Mouse (Mus musculus) midbrain, embryonic 11.5 days (tissue): ENCODE results near the gene Atp10a. TPM values are rescaled to one million over a fixed set of nuclear protein-coding genes. Genes with fewer than 3 reads are reported as not detected.

Experiments
- ATAC-seq: fragments of 200-750 bp; cut with Nextera tagmentation; 2 replicates; pipeline ENCODE4 v1.8.0; 2017; ENCODE audit warnings: moderate TSS enrichment, moderate library complexity; ENCODE audit not compliant: low FRiP score
- DNase-seq: peaks from one replicate; pipeline ENCODE4 v3.0.0; 2015; ENCODE audit warnings: low spot score; ENCODE audit errors: missing footprints
- H3K27ac ChIP-seq: fragments of 300-500 bp; sonication (generic); 2 replicates; pipeline ENCODE4 v1.5.1; 2014; ENCODE audit warnings: low read depth, low read length
- H3K27me3 ChIP-seq: fragments of 300-500 bp; sonication (generic); 2 replicates; pipeline ENCODE4 v1.6.1; 2014; ENCODE audit warnings: mild to moderate bottlenecking, low read length, moderate library complexity, mixed read lengths; ENCODE audit not compliant: control insufficient read depth, insufficient read depth
- H3K36me3 ChIP-seq: fragments of 300-500 bp; sonication (generic); 2 replicates; pipeline ENCODE4 v1.6.1; 2014; ENCODE audit warnings: mild to moderate bottlenecking, low read length, moderate library complexity, mixed read lengths; ENCODE audit not compliant: control insufficient read depth, insufficient read depth
- H3K4me1 ChIP-seq: fragments of 300-500 bp; sonication (generic); 2 replicates; pipeline ENCODE4 v1.6.1; 2014; ENCODE audit warnings: low read length; ENCODE audit not compliant: control insufficient read depth, insufficient read depth
- H3K4me2 ChIP-seq: fragments of 300-500 bp; sonication (generic); 2 replicates; pipeline ENCODE4 v1.6.1; 2014; ENCODE audit warnings: mild to moderate bottlenecking, moderate library complexity
- H3K4me3 ChIP-seq: fragments of 300-500 bp; sonication (generic); 2 replicates; pipeline ENCODE4 v1.5.1; 2014; ENCODE audit warnings: low read depth, low read length
- H3K9ac ChIP-seq: fragments of 300-500 bp; sonication (generic); 2 replicates; pipeline ENCODE4 v1.6.1; 2014; ENCODE audit warnings: low read length
- H3K9me3 ChIP-seq: fragments of 300-500 bp; sonication (generic); 2 replicates; pipeline ENCODE4 v1.6.1; 2016; ENCODE audit warnings: low read length; ENCODE audit not compliant: control insufficient read depth
- WGBS: fragments of 180-500 bp; shearing (Covaris S2); extraction: QIAGEN DNeasy Blood & Tissue Kit; methylation state at CpG from one replicate; pipeline ENCODE4 v1.1.7; 2014; 5-methylcytosine and 5-hydroxymethylcytosine counted together
- polyA plus RNA-seq: library from polyadenylated mRNA; unstranded; fragments of >200 nt; fragmentation: Nextera tagmentation; extraction: Ambion mirVana; gene quantifications from 2 replicates; pipeline ENCODE4 v1.2.1, GENCODE M21; 2014

The Atp10a gene
- polyA plus RNA-seq, 1 experiment from 2014 or later = 1.7 TPM

DNA sequence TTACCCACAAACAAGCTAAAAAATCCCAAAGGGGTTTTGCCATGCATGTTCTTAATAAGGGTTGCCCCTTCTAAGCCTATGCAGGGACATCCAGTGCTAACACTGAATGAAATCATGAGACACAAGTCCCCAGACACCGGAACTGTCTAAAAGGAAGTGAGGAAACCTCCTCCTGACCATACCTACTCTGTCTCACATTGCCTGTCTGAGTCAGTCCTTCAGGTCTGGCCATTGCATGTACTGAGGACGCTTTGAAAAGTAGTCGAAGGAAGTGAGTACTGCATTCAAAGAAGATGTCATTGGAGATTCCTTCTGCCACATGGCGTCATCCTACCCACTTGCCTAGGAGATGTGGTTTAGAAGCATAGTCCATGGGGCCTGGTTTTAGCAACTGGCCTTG lies 84.9 kb downstream of the Atp10a start:
- Histone ChIP-seq H3K9ac (no peak overlapping the region), H3K27ac (no peak overlapping the region), H3K4me2 (no peak overlapping the region), H3K4me3 (no peak overlapping the region), H3K9me3 (no peaks in the 10 kb centered on the region), H3K27me3 (no peaks in the 10 kb centered on the region), H3K4me1 (no peaks in the 10 kb centered on the region), H3K36me3 (no peaks in the 10 kb centered on the region)
- no peak for ATAC-seq
- DNase-seq = no peak
- WGBS = 94% methylated on average over 4 of the region's 4 CpGs

DNA sequence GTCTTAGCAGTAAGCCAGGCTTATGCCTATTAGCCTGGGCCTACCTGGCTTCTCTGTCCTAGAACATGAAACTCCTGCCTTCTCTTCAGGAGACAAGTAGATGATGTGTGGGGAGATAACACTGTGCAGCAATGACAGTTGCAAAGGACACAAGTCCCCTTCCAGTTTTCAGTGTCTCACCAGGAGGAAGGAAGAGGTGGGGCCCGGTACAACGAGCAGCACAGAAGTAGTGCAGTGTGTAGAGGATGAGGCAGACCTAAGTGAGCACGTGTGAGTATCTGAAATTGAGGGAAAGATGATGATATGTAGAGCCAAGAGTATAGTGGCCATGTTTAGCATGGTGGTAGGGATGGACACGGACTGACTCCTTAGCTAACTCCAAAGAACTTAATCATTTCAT lies 86.0 kb downstream of the Atp10a start:
- Histone ChIP-seq H3K9ac (no peak overlapping the region), H3K27ac (no peak overlapping the region), H3K4me2 (no peak overlapping the region), H3K9me3 (no peaks in the 10 kb centered on the region), H3K36me3 (no peaks in the 10 kb centered on the region), H3K27me3 (no peaks in the 10 kb centered on the region), H3K4me1 (no peaks in the 10 kb centered on the region), H3K4me3 (no peak overlapping the region)
- 76% methylated on average over 4 of the region's 4 CpGs for WGBS
- ATAC-seq (no peak), DNase-seq (peak; percentile 72)

DNA sequence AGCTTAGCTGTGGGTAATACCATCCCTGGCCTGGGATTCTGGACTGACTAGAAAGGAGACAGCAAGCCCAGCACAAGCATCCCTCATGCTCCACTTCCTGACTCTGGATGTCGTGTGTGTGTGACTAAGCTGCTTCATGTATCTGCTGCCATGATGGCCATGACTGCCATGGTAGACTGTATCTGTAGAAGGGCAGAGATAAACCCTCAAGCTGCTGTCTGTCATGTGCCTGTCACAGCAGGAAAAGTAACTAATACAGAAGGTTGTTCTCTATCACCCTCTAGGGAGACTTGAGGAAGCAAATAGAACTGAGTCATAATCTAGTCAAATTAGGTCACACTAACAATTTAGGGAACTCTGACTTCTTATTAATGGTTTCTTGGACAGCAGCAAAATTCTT lies 86.7 kb downstream of the Atp10a start:
- no peaks in the 10 kb centered on the region for H3K36me3 ChIP-seq
- DNase-seq = peak; percentile 60
- no peak overlapping the region for H3K27ac ChIP-seq
- ATAC-seq = no peak
- H3K9ac ChIP-seq = no peak overlapping the region
- 58% methylated on average over 1 of the region's 1 CpGs for WGBS
- no peaks in the 10 kb centered on the region for H3K9me3 ChIP-seq
- H3K4me3 ChIP-seq = no peak overlapping the region
- H3K27me3 ChIP-seq = no peaks in the 10 kb centered on the region
- H3K4me1 ChIP-seq = no peaks in the 10 kb centered on the region
- H3K4me2 ChIP-seq = no peak overlapping the region

DNA sequence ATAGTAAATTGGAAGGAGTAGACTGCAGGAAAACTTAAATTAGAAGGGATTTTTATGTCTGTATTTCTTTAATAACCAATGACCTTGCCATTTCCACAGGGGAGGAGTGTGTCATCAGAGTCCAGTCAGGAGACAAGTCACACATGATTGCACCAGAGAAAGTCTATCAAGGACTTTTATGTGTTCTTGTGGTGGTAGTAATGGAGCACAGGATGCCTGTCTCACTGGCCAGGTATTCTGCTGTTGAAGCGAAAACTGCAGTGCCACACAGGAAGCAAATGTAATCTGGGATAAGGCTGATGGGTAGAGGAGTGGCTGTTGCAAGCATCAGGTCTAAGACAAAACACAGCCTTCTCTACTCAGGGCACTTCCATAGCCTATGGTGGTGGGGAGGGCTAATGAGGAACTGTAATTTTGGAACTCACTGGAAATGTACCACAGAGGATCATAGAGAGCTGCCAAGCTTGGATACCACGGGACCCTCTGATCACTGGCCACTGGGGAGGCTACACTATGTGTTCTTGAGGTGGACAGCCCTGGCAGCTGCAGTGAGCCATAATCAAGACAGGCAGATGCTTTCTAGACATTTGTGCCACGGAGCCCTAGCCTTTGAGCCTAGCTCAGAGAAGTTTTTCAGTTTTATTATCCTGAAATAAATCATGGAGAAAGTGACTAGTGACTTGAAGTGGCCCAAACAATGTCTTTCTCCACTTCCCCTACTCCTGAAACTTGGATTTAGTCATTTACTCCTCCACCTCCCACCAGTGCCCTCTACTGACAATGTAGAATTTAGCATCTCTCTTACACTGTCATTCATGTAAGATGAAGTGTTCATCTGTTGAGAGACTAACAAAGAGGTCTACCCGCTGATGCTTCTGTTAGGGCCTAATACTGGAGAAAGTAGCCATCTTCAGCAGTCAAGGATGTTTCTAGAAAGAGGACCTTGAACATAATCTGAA lies 87.7 kb downstream of the Atp10a start:
- ATAC-seq (no peak), DNase-seq (peak; percentile 31)
- H3K4me1 ChIP-seq = no peaks in the 10 kb centered on the region
- WGBS = 80% methylated on average over 4 of the region's 4 CpGs
- no peak overlapping the region for H3K9ac ChIP-seq
- no peak overlapping the region for H3K4me2 ChIP-seq
- no peaks in the 10 kb centered on the region for H3K27me3 ChIP-seq
- H3K4me3 ChIP-seq = no peak overlapping the region
- H3K36me3 ChIP-seq = no peaks in the 10 kb centered on the region
- H3K9me3 ChIP-seq = no peaks in the 10 kb centered on the region
- no peak overlapping the region for H3K27ac ChIP-seq

DNA sequence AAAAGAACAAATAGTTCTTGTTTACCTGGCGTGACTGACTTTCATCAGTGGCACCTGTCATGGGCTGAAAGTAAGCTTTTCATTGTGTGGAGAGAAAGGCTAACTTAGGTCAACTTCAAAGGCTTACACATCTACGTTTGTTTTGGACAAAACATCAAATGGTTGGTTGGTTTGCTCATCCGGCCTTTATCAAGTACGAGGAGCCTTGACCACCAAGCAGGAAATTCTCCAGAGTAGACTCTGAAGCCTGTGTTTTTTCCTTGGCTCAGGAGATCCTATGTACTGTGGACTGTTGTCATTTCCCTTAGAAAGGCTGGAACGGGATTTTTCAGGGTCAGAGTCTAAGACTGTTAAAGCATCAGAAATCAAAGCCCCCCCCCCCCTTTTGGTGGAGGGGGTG lies 90.9 kb downstream of the Atp10a start:
- Histone ChIP-seq H3K4me3 (no peak overlapping the region), H3K9ac (no peak overlapping the region), H3K27ac (no peak overlapping the region), H3K27me3 (no peaks in the 10 kb centered on the region), H3K4me1 (no peaks in the 10 kb centered on the region), H3K9me3 (no peaks in the 10 kb centered on the region), H3K4me2 (no peak overlapping the region), H3K36me3 (no peaks in the 10 kb centered on the region)
- ATAC-seq = no peak
- 62% methylated on average over 5 of the region's 5 CpGs for WGBS
- no peak for DNase-seq

DNA sequence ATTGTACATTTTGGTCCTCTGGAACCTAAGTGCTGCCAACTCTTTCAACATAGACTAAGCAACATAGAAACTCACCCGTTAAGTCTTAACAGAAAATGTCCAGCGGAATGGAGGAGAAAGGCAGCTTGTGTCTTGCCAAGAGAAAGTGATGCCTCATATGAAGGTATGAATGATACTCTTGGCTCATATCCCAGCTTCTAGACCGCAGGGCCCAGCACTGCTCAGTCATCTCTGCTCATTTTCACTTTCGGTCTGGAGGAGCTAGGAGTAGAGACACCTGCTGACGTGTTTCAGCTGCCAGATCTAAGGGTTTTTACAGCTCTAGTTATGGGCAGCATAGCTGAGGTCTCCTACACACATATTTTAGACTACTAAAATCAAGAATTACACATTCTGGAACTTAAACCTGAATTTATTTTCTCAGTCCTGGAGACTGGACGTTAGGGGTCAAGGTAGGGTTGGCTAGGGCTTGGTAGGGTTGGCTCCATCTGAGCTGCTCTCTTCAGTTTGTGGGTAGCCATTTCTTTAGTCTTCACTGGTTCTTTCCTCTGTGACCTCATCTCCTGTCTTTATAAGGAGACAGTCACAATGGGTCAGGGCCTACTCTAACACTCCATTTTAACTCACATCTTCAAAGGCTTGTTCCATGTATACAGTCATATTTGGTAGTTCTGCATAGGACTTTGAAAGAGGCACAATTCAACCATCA lies 94.1 kb downstream of the Atp10a start:
- Histone ChIP-seq H3K27me3 (no peaks in the 10 kb centered on the region), H3K4me3 (no peak overlapping the region), H3K27ac (no peak overlapping the region), H3K36me3 (no peaks in the 10 kb centered on the region), H3K9ac (no peak overlapping the region), H3K4me1 (no peaks in the 10 kb centered on the region), H3K4me2 (no peak overlapping the region), H3K9me3 (no peaks in the 10 kb centered on the region)
- ATAC-seq (no peak), DNase-seq (no peak)
- WGBS = 90% methylated on average over 6 of the region's 6 CpGs

DNA sequence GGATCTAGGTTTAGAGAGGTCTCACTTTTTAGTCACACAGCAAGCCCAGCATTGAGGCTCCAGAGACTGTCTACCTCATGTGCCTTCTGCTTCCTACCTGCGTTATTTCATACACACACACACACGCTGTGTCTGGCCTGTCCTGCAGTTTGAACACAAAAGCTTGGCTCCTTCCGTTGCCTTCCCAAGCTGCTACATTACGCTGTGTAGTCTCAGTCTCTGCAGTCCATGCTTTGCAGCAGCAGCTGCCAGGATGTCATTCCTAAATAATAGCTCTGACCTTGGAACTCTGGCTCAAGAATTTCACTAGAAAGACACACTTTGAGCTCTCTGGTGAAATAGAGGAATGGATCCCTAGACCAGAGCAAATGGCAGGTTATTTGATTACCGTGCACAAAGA lies 96.1 kb downstream of the Atp10a start:
- DNase-seq (no peak), ATAC-seq (no peak)
- Histone ChIP-seq H3K4me3 (no peak overlapping the region), H3K27me3 (no peaks in the 10 kb centered on the region), H3K9me3 (no peaks in the 10 kb centered on the region), H3K4me2 (no peak overlapping the region), H3K27ac (no peak overlapping the region), H3K36me3 (no peaks in the 10 kb centered on the region), H3K9ac (no peak overlapping the region), H3K4me1 (no peaks in the 10 kb centered on the region)
- 87% methylated on average over 5 of the region's 5 CpGs for WGBS

DNA sequence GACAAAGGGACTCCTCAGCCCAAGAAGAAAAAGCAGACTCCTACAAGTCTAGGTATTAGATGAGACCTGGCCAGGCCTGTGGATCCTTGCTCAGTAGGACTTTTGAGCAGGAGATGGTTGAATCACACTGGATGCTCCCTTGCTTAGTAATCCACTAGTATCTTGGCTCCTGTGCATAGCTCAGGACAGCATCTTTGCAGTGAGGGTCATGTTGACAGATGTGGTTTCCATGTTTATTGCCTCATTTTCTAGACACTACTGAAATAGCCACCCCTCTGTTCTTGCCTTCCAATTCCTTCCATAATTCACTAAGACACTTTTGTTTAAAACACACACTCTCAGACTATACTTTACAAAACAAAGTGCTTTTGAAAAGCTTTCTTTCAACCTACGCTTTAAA lies 98.1 kb downstream of the Atp10a start:
- Histone ChIP-seq H3K27ac (no peak overlapping the region), H3K36me3 (no peaks in the 10 kb centered on the region), H3K4me1 (no peaks in the 10 kb centered on the region), H3K9me3 (no peaks in the 10 kb centered on the region), H3K9ac (no peak overlapping the region), H3K27me3 (no peaks in the 10 kb centered on the region), H3K4me2 (no peak overlapping the region), H3K4me3 (no peak overlapping the region)
- 80% methylated on average over 1 of the region's 1 CpGs for WGBS
- DNase-seq = no peak
- no peak for ATAC-seq

DNA sequence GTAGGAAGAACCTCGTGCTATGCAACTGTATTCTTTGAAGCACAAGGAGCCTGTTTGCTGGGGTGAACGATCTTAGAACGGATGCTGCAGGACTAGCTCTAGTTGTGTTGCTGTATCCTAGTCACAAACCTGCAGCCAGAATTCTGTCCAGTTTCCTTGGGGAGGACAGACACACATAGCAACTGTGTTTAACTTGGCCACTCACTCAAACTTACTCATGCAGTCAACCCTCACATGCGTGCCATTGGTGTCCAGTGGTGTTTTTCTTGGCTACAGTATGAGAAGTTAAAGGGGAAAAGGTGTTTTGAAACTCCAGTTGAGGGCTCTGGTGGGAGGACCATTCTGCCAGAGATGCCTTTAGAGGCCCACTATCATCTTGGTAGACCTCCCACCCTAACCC lies 98.6 kb downstream of the Atp10a start:
- Histone ChIP-seq H3K27me3 (no peaks in the 10 kb centered on the region), H3K4me1 (no peaks in the 10 kb centered on the region), H3K4me3 (no peak overlapping the region), H3K9me3 (no peaks in the 10 kb centered on the region), H3K9ac (no peak overlapping the region), H3K4me2 (no peak overlapping the region), H3K27ac (no peak overlapping the region), H3K36me3 (no peaks in the 10 kb centered on the region)
- ATAC-seq = no peak
- no peak for DNase-seq
- WGBS = 85% methylated on average over 4 of the region's 4 CpGs
